Comparison of ENCODE assay signal across 11 mouse cellular contexts in genomic region chr6:55539196-55539595, GRCm38 (mm10).
DNase-seq lines count a peak whose midpoint lies in the region; ATAC-seq and TF ChIP-seq lines count a peak whose summit lies in the region.
"Had no signal": no experiment of that assay in that cellular context is flagged by ENCODE, and none has a peak within 500 bp of the region (broad histone marks: within the 10 kb centered on the region; RNA-seq: fewer than 3 reads in every experiment).

No protein-coding gene starts in this region.

- no peaks in the 10 kb centered on the region for H3K9me3 ChIP-seq in hindbrain, embryonic 14.5 days (ENCODE audit: control insufficient read depth, low read length)
- H3K9me3 ChIP-seq: kidney, embryonic 15.5 days; limb, embryonic 13.5 days had no signal

- H3K36me3 ChIP-seq in hindbrain, embryonic 14.5 days (replicated peaks; ENCODE audit: control insufficient read depth, insufficient read depth): no peaks in the 10 kb centered on the region
- H3K36me3 ChIP-seq: kidney, embryonic 15.5 days; limb, embryonic 13.5 days had no signal

- ATAC-seq in hindbrain, embryonic 14.5 days (ENCODE audit: low FRiP score): peak; percentile 78; the same call in 1 of the 2 replicates
- no peak for ATAC-seq in activated CD4-positive, CD25-positive, alpha-beta regulatory T cell, adult 4 months

- peak in 1 of 2 experiments; percentile 29 for DNase-seq in left cerebral cortex, adult 2 months (ENCODE audit: extremely low spot score in 1 of 2, low spot score in 2 of 2)
- DNase-seq in left cerebral cortex, adult 8-10 months (ENCODE audit: low spot score in 2 of 2): no peak
- peak; percentile 62 for DNase-seq in hindbrain, embryonic 14.5 days (ENCODE audit: low spot score)
- peak; percentile 32 for DNase-seq in left cerebral cortex, postnatal 4 days
- peak; percentile 74 for DNase-seq in right cerebral cortex, postnatal 10 days (ENCODE audit: low spot score in 2 of 2)
- DNase-seq in spleen, adult 12 weeks (ENCODE audit: low spot score): no peak
- DNase-seq: heart, postnatal 14 days; lung, embryonic 14.5 days had no signal

- 0 out of 2 replicates have a peak, but pooled peaks cover 8% of the 10 kb centered on the region for H3K4me1 ChIP-seq in hindbrain, embryonic 14.5 days (replicated peaks; ENCODE audit: control insufficient read depth, insufficient read depth, low read length)
- H3K4me1 ChIP-seq: kidney, embryonic 15.5 days had no signal

- WGBS in hindbrain, embryonic 14.5 days: 16% methylated on average over 10 of the region's 10 CpGs

- intact Hi-C loops in left cerebral cortex, adult 2 months (cut with DNase I): loop anchor here (2.0 to 5.0 kb wide), 2 partner anchors 140 to 263 kb away; no protein-coding TSS in a partner anchor
- intact Hi-C loops in left cerebral cortex, postnatal 4 days (cut with DNase I): loop anchor here (5.0 kb wide), 1 partner anchor 413 kb away; no protein-coding TSS in a partner anchor

- H3K27me3 ChIP-seq in hindbrain, embryonic 14.5 days (ENCODE audit: control insufficient read depth, insufficient read depth, low read length): no peaks in the 10 kb centered on the region
- H3K27me3 ChIP-seq: kidney, embryonic 15.5 days had no signal

- 0 out of 2 replicates have a peak overlapping the region, but pooled peaks have one; percentile 17 for H3K4me3 ChIP-seq in left cerebral cortex, adult 2 months
- H3K4me3 ChIP-seq in hindbrain, embryonic 14.5 days (replicated peaks; ENCODE audit: low read length): no peak overlapping the region
- H3K4me3 ChIP-seq: kidney, embryonic 15.5 days; limb, embryonic 13.5 days had no signal

- H3K27ac ChIP-seq in left cerebral cortex, adult 2 months: peak overlapping the region; percentile 55; the same call in 1 of the 2 replicates
- no peak overlapping the region for H3K27ac ChIP-seq in hindbrain, embryonic 14.5 days
- H3K27ac ChIP-seq: kidney, embryonic 15.5 days; limb, embryonic 13.5 days had no signal

- H3K9ac ChIP-seq in hindbrain, embryonic 14.5 days: 0 out of 2 replicates have a peak overlapping the region, but pooled peaks have one; percentile 4
- H3K9ac ChIP-seq: kidney, embryonic 15.5 days; limb, embryonic 13.5 days; lung, embryonic 14.5 days had no signal

- peak overlapping the region; percentile 24; the same call in 1 of the 2 replicates for H3K4me2 ChIP-seq in hindbrain, embryonic 14.5 days (replicated peaks)
- H3K4me2 ChIP-seq: kidney, embryonic 15.5 days; limb, embryonic 13.5 days; lung, embryonic 14.5 days had no signal

- TF ChIP-seq CTCF in left cerebral cortex, adult 2 months (IDR thresholded peaks at IDR 0.05): no peak

Comparison
In these comparisons a context has a peak if more than half of its experiments do, and no peak if none do; other contexts are left out.
1. DNase-seq: peak in hindbrain, embryonic 14.5 days (single experiment), left cerebral cortex, postnatal 4 days (single experiment) and right cerebral cortex, postnatal 10 days (2 of 2); none in left cerebral cortex, adult 8-10 months (0 of 2) and spleen, adult 12 weeks (single experiment).